Mouse (Mus musculus): ENCODE data around the gene Ptprz1. TPM values are rescaled to one million over a fixed set of nuclear protein-coding genes. Genes with fewer than 3 reads are reported as not detected.
"Not testable (repeated sequence)": the region's sequence is repeated elsewhere in the genome, so short reads cannot be mapped to it uniquely, and the experiment has no call there.

Ptprz1 gene
- total RNA-seq, 2 experiments from 2014 or later: 88.7 to 98.3 TPM

GRCm38 (mm10) chr6:22984520-22985154 lies 109.3 kb downstream of the Ptprz1 start:
- no peak for DNase-seq (ENCODE audit: low spot score in 2 of 2)

GRCm38 (mm10) chr6:23003152-23003551 lies 127.8 kb downstream of the Ptprz1 start:
- DNase-seq (ENCODE audit: low spot score in 2 of 2): no peak

DNA sequence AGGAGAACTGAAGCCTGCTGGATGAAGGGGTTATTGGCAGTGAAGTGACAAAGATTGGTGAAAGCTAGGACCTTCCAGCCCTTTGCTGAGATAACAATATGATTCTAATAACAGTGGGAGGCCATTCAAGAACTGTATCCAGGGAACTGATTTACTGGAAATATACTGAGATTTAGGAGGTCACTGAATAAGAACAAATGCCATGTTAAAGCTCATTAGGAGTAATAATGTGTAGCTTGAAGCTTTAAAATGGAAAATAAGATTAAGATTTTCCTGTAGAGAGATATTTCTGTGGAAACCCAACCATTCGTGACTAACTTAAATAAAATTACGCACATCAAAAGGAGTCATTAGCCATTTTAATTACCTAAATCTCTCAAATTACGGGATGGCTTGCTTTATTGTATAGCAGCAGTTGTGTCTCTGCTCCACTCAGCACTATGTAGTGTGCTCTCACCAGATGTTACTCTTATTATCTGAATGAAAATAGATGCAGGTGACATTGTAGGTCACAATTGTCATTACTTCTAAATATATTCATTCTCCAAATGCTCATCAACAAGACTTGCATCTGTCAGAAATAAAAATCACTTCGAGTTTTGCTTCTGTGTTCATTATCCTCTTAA lies 139.8 kb downstream of the Ptprz1 start:
- DNase-seq (ENCODE audit: low spot score in 2 of 2): no peak

GRCm38 (mm10) chr6:23028251-23028650 lies 152.9 kb downstream of the Ptprz1 start:
- no peak for DNase-seq (ENCODE audit: low spot score in 2 of 2)

GRCm38 (mm10) chr6:23048836-23049235 lies 173.5 kb downstream of the Ptprz1 start:
- no peak for DNase-seq (ENCODE audit: low spot score in 2 of 2)

DNA sequence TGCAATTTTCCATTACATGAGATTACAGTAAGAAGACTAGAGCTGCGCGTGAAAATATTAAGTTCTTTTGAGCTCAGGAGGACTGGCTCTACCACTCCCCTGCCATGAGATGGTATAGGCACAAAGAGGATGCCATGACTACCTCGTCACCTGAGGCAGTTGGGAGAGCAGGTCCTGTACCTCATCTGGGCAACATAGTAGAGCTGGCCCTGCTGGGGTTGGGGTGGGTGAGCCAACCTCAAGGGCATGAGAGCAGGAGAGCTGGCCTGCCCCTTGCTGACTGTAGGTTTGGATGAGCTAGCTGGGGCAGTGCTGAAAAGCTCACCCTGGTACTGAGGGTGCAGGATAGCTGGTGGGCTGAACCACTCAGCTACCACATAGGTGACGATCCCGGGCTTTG lies 180.4 kb downstream of the Ptprz1 start:
- no peak for DNase-seq (ENCODE audit: low spot score in 2 of 2)

GRCm38 (mm10) chr6:23076060-23076459 lies 200.8 kb downstream of the Ptprz1 start:
- DNase-seq (ENCODE audit: low spot score in 2 of 2): no peak

- DNase-seq (ENCODE audit: low spot score in 2 of 2): no peak
Measured at GRCm38 (mm10) chr6:23078273-23078672, 203.0 kb downstream of the Ptprz1 start.

DNA sequence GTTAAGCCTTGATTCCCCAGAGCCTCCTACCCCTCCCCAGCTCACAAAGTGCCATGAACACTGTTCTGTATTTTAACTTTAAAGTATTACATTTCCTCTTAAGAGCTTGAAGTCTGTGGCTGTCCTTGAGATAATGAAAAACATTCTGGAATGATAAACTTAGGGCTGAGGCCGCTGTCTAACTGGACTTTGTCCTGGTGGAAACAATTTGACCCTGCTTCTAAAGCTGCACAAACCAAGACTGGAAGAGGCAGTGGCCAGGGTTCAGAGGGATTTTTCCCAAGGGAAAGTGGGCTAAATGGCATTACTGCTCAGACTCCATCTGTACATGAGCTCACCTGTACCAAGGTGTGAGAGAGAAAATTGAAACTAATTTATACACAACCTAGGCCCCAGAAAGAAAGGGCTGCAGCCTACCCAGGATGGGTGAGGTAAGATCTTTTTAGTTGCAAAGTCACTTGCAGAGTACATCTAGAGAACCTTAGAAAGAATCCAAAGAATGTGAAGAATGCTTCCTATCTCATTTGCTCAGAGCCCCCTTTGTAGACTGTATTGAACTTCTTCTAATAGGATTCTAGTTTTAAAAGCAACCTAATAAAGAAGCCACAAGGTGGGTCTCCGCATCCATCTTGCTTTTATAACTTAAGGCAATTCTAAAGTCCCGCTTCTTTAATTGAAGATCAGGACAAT lies 204.8 kb downstream of the Ptprz1 start:
- DNase-seq (ENCODE audit: low spot score in 2 of 2): no peak

DNA sequence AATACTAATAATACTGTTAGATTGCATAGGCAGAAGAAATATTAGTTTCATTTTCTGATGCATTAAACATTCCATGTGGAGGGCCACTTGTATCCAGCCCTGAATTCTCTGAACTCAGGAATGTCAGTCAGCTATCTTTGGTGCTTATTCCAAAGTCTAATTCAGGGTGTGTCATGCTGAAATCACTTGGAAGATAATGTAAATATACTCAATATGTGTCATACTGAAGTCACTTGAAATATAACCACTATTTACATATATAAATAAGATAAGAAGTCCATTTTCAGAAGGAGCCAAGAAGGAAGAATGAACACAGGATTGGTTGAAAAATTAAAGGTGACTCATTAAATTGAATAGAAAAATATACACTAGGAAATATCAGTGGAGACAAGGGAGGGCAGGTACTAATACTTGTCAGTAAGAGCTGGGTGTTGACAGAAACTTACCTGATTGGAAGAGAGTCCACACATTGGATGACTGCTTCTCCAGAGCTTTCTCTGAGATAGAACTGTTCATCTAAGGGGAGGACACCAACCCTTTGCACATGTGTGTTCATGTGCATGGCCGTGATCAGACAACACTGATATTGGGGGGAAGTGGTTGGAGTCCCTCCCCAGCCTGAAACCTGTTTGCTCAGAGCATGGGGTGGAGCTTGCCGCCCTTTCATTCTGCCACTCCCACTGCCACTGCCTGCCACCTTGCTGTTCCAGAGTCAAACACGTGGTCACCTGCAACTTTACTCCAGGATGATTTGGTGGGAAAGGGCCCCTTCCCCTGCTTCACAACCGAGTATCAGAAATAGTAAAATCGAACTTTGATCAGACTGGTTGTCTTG lies 209.5 kb downstream of the Ptprz1 start:
- DNase-seq (ENCODE audit: low spot score in 2 of 2): no peak

- not testable (repeated sequence) for DNase-seq (ENCODE audit: low spot score in 2 of 2)
Measured at GRCm38 (mm10) chr6:23089292-23089691, 214.0 kb downstream of the Ptprz1 start.

- DNase-seq (ENCODE audit: low spot score in 2 of 2): not testable (repeated sequence)
Measured at GRCm38 (mm10) chr6:23090346-23091055, 215.2 kb downstream of the Ptprz1 start.

Data from left cerebral cortex, adult 18-20 months (tissue).